Mouse (Mus musculus) liver, embryonic 14.5 days (tissue): ENCODE data around the gene Zmynd8.

Experiments
- CTCF ChIP-seq: IDR thresholded peaks from 2 replicates; pipeline ENCODE4 v1.5.1; 2016; ENCODE audit warnings: antibody characterized with exemption, low read depth, control low read depth
- EP300 ChIP-seq: IDR thresholded peaks from 2 replicates; pipeline ENCODE4 v1.6.1; 2016; ENCODE audit warnings: antibody characterized with exemption, low read depth

GRCm38 (mm10) chr2:165866412-165866811, 32.4 kb downstream of the Zmynd8 start:
- TF ChIP-seq CTCF = no peak
- TF ChIP-seq EP300 = no peak
